Mouse (Mus musculus): ENCODE data around the gene Tspo2. TPM values are rescaled to one million over a fixed set of nuclear protein-coding genes. Genes with fewer than 3 reads are reported as not detected.

The Tspo2 gene
- polyA plus RNA-seq, 1 experiment = 0.29 TPM

DNA sequence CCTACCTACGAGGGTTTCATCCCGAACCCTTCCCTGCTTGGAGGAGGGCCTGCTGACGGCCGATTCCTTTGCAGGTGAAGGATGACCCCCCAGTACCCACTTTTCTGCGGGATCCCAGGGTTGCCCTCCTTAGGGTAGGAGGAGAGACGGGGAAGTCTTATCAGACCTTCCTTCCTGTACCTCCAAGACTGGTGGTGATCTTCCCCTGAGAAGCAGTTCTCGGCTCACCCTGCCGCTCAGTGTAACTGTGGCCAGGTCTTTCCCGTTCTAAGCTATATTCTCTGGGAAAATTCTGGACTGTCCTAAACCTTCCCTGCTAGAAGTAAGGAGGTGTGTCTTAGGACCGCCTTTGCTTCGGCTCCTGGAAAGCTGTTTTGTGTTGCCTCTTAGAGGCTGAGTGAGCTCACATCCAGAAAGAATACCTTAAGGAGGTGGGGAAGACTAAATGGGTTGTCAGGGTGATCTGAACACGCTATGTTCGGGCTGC is 41.0 kb downstream of the Tspo2 start:
- peak overlapping the region; percentile 77 for H3K27ac ChIP-seq (ENCODE audit: insufficient read depth, low read length)
- no peak for TF ChIP-seq POLR2A (IDR thresholded peaks at IDR 0.05; ENCODE audit: extremely low read depth, insufficient read depth, low read length)
- TF ChIP-seq CTCF (IDR thresholded peaks at IDR 0.05; ENCODE audit: extremely low read depth, insufficient read depth, low read length) = no peak
- peaks cover 5% of the 10 kb centered on the region; the same call in 1 of the 2 replicates for H3K4me1 ChIP-seq (ENCODE audit: control insufficient read depth, insufficient read depth, low read length)
- peak overlapping the region; percentile 71 for H3K4me3 ChIP-seq (ENCODE audit: insufficient read depth, low read length)

GRCm38 (mm10) chr17:48409380-48410298 is 41.7 kb downstream of the Tspo2 start, which contains the start of the genes Nfya and Oard1:
Nfya (minus strand) TSS chr17:48409906.
Oard1 (plus strand) TSS chr17:48410014.
- Histone ChIP-seq H3K4me3 (ENCODE audit: insufficient read depth, low read length) (peak within 1 kb of the TSS; percentile 85), H3K27ac (ENCODE audit: insufficient read depth, low read length) (peak within 1 kb of the TSS; percentile 97), H3K4me1 (ENCODE audit: control insufficient read depth, insufficient read depth, low read length) (peaks cover 5% of the 10 kb centered on the region; the same call in 1 of the 2 replicates)
- TF ChIP-seq CTCF (IDR thresholded peaks at IDR 0.05; ENCODE audit: extremely low read depth, insufficient read depth, low read length) (no peak), POLR2A (IDR thresholded peaks at IDR 0.05; ENCODE audit: extremely low read depth, insufficient read depth, low read length) (peak; percentile 69)

DNA sequence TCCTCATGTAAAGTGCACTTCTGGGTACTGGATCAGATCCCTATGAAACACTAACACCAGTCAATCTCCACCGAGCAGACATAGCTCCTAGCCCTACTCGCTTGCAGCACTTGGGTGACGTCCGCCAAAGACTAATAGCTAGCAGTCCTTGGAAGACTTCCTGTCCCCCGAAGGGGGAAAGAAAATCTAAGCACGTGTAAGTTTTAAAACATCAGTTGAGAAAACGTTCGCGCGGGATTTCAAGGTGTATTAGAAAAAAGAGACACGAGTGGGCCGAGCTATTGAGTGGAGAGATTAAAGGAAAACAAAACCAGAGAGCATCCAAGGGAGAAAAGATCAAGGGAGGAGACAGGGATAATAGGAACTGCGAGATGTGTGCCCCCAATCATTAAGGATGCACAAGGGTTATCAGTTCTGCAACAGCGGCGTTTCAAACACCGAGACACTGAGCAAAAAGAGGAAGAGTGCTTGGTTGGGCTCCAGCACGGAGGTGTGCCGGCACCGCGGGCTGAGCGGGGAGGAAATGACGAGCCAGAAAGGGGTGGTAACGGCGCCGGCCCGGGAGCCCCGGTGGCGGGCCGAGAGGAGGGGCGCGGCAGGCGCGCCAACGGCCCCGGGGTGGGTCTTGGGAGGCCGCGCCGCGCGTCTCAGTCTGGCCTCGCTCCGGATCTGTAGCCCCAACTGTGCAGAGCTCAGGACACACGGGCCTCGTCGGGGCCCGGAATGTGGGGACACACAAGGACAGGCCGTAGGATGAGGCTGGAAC is 42.6 kb downstream of the Tspo2 start:
- Histone ChIP-seq H3K4me1 (ENCODE audit: control insufficient read depth, insufficient read depth, low read length) (peaks cover 5% of the 10 kb centered on the region; the same call in 1 of the 2 replicates), H3K4me3 (ENCODE audit: insufficient read depth, low read length) (peak overlapping the region; percentile 85), H3K27ac (ENCODE audit: insufficient read depth, low read length) (peak overlapping the region; percentile 97)
- TF ChIP-seq POLR2A (IDR thresholded peaks at IDR 0.05; ENCODE audit: extremely low read depth, insufficient read depth, low read length) (peak; percentile 40; the same call in 1 of the 2 replicates), CTCF (IDR thresholded peaks at IDR 0.05; ENCODE audit: extremely low read depth, insufficient read depth, low read length) (no peak)

GRCm38 (mm10) chr17:48407910-48408525 is 43.3 kb downstream of the Tspo2 start:
- H3K27ac ChIP-seq (ENCODE audit: insufficient read depth, low read length) = peak overlapping the region; percentile 45; the same call in 1 of the 2 replicates
- TF ChIP-seq CTCF (IDR thresholded peaks at IDR 0.05; ENCODE audit: extremely low read depth, insufficient read depth, low read length) = no peak
- TF ChIP-seq POLR2A (IDR thresholded peaks at IDR 0.05; ENCODE audit: extremely low read depth, insufficient read depth, low read length) = no peak

DNA sequence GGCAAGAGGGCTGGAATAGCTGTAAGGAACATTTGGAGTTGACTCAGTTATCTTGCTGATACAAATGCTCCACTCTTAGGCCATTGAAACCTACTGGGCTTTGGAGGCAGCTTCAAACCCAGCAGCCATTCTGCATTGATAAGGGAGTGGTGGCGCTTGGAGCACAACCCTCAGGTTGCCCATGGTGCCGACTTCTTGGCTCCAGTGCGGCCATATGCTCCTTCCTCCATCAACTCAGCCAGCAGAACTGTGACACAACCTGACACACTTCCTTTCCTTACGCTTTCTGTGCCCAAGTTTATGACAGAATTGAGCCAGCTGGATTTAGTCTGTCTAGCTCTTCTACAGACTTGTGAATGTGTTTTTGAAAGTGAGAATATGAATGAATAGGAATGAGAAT is 44.2 kb downstream of the Tspo2 start:
- Histone ChIP-seq H3K4me3 (ENCODE audit: insufficient read depth, low read length) (no peak overlapping the region), H3K27ac (ENCODE audit: insufficient read depth, low read length) (no peak overlapping the region), H3K4me1 (ENCODE audit: control insufficient read depth, insufficient read depth, low read length) (peaks cover 5% of the 10 kb centered on the region; the same call in 1 of the 2 replicates)
- TF ChIP-seq CTCF (IDR thresholded peaks at IDR 0.05; ENCODE audit: extremely low read depth, insufficient read depth, low read length) (no peak), POLR2A (IDR thresholded peaks at IDR 0.05; ENCODE audit: extremely low read depth, insufficient read depth, low read length) (no peak)

More at GRCm38 (mm10) chr17:48407910-48408525, 43.3 kb downstream of the Tspo2 start:
- peak overlapping the region; percentile 85 for H3K4me3 ChIP-seq (ENCODE audit: insufficient read depth, low read length)
- peaks cover 5% of the 10 kb centered on the region; the same call in 1 of the 2 replicates for H3K4me1 ChIP-seq (ENCODE audit: control insufficient read depth, insufficient read depth, low read length)

GRCm38 (mm10) chr17:48404706-48405105 is 46.6 kb downstream of the Tspo2 start:
- no peak for TF ChIP-seq POLR2A (IDR thresholded peaks at IDR 0.05; ENCODE audit: extremely low read depth, insufficient read depth, low read length)
- no peak for TF ChIP-seq CTCF (IDR thresholded peaks at IDR 0.05; ENCODE audit: extremely low read depth, insufficient read depth, low read length)
- Histone ChIP-seq H3K4me1 (ENCODE audit: control insufficient read depth, insufficient read depth, low read length) (peaks cover 2% of the 10 kb centered on the region; the same call in 1 of the 2 replicates), H3K27ac (ENCODE audit: insufficient read depth, low read length) (no peak overlapping the region), H3K4me3 (ENCODE audit: insufficient read depth, low read length) (no peak overlapping the region)

DNA sequence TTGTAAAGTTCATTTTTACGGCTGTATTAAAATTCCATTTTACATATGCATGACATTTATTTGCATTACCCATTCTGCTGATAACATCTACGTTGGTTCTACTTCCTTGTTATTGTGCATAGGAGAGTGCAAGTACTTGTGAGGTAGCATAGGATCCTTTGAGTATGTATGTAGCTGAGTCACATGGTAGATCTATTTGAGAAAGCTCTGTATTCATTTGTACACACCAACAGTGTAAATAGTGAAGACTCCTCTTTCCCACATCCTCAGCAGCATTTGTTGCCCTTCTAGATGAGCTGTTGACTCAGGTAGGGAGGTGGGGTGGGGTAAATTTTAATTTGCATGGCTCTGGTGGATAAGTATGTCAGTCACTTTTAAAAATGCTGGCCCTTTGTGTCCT is 47.5 kb downstream of the Tspo2 start:
- TF ChIP-seq CTCF (IDR thresholded peaks at IDR 0.05; ENCODE audit: extremely low read depth, insufficient read depth, low read length) (no peak), POLR2A (IDR thresholded peaks at IDR 0.05; ENCODE audit: extremely low read depth, insufficient read depth, low read length) (no peak)
- Histone ChIP-seq H3K27ac (ENCODE audit: insufficient read depth, low read length) (no peak overlapping the region), H3K4me1 (ENCODE audit: control insufficient read depth, insufficient read depth, low read length) (peaks cover 2% of the 10 kb centered on the region; the same call in 1 of the 2 replicates), H3K4me3 (ENCODE audit: insufficient read depth, low read length) (no peak overlapping the region)

GRCm38 (mm10) chr17:48402751-48403150 is 48.6 kb downstream of the Tspo2 start:
- TF ChIP-seq CTCF (IDR thresholded peaks at IDR 0.05; ENCODE audit: extremely low read depth, insufficient read depth, low read length) (no peak), POLR2A (IDR thresholded peaks at IDR 0.05; ENCODE audit: extremely low read depth, insufficient read depth, low read length) (no peak)

More at GRCm38 (mm10) chr17:48402751-48403150, 48.6 kb downstream of the Tspo2 start:
- Histone ChIP-seq H3K27ac (ENCODE audit: insufficient read depth, low read length) (no peak overlapping the region), H3K4me1 (ENCODE audit: control insufficient read depth, insufficient read depth, low read length) (peaks cover 2% of the 10 kb centered on the region; the same call in 1 of the 2 replicates), H3K4me3 (ENCODE audit: insufficient read depth, low read length) (no peak overlapping the region)

Data from cortical plate, adult 2 months (tissue).